Mouse (Mus musculus) erythroblast, embryonic 14.5 days (primary cell): Measurements from ENCODE around the gene Rexo5.

ENCODE experiments used
- GATA1 ChIP-seq: IDR thresholded peaks from 2 replicates; pipeline ENCODE4 v1.6.1; 2012; ENCODE audit warnings: low read length, inconsistent platforms, mixed read lengths
- TAL1 ChIP-seq: IDR thresholded peaks from 3 replicates; pipeline ENCODE4 v1.6.1; 2012; ENCODE audit warnings: low read length, inconsistent platforms, mixed read lengths

DNA sequence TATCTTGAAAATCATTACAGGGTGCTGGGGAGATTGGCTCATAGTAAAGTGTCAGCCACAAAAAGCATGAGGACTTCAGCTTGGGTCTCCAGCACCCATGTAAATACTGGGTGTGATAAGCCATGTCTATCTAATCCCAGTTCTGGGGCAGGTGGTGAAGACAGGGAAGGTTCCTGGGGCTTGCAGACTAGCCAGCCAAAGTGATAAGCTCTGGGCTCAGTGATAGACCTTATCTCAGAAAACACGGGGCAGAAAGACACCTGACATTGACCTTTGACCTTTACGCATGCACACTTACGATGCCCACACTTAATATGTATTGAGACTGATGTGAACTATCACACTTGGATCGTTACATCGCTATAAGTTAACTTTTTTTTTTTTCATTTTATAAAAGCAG lies 70.7 kb downstream of the Rexo5 start:
- TF ChIP-seq GATA1 (no peak), TAL1 (no peak)
